Mouse (Mus musculus) erythroblast, adult 5-6 weeks (primary cell): ENCODE measurements around the gene Nab2. TPM values are rescaled to one million over a fixed set of nuclear protein-coding genes. Genes with fewer than 3 reads are reported as not detected.
"Not testable (repeated sequence)": the region's sequence is repeated elsewhere in the genome, so short reads cannot be mapped to it uniquely, and the experiment has no call there.

Experiments
- ATAC-seq: replicated peaks from 2 replicates; pipeline ENCODE4 v1.8.0; 2016; ENCODE audit warnings: moderate number of reproducible peaks, mild to moderate bottlenecking, moderate TSS enrichment, inconsistent platforms; ENCODE audit not compliant: poor library complexity, low FRiP score, severe bottlenecking
- total RNA-seq, 2 experiments: library from RNA; stranded (forward) in 1 of 2; stranded (reverse) in 1 of 2; fragments of 150-400 nt in 1 of 2; fragments of 200-764, 138-1000 nt in 1 of 2; gene quantifications; 2 replicates each; pipeline versions ENCODE4 v1.2.3 to v1.2.4; 2015 to 2017; ENCODE audit warnings: low replicate concordance in 2 of 2

The Nab2 gene
- total RNA-seq, 2 experiments from 2014 or later = 0.60 to 0.96 TPM

DNA sequence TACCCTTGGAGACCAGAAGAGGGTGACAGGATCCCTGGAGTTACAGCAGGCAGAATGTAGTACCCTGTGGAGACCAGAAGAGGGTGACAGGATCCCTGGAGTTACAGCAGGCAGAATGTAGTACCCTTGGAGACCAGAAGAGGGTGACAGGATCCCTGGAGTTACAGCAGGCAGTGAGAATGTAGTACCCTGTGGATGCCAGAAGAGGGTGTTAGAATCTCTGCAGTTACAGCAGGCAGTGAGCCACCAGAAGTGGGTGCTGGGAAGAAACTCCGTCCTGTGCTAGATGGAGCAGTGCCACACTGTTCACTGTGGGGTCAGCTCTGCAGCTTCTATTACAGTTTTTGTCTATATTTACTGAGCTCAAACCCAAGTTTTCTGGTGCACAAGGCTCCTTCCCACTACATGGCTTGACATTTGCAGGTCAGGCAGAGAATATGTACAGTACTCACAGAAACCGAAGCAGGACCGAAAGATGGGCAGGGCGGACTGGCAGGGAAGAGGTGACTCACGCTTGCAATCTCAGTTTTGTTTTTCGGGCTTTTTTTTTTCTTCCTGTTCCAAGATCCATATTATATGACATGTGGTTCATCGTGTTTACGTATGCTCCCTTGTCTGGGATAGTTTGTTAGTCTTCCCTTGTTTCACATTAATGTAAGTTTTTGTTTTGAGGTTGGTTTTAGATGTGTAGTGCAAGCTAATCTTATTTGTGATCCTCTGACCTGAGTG lies 6.6 kb upstream of the Nab2 start:
- peak; percentile 76 for ATAC-seq

- ATAC-seq = no peak
These were observed 5.8 kb upstream of the Nab2 start for GRCm38 (mm10) chr10:127674046-127674655.

- ATAC-seq = no peak
These were observed 2.9 kb upstream of the Nab2 start for GRCm38 (mm10) chr10:127671276-127671675.

DNA sequence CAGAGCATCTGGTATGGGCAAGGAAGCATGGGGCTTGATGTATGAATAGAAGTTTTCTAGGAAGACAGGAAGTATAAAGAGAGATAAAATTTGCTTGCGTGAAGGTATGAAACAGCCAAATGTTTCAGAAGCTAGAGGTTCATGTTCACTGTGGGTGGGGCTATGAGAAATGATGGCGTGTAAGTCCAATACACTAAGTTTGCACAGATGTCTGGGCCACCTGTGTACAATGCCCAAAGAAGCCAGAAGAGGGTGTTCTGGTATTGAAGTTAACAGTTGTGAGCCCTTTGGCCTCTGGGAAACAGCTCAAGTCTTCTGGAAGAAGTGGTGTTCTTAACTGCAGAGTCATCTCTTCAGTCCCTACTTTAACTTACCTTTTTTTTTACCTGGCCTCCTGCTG lies 1.8 kb upstream of the Nab2 start:
- ATAC-seq = no peak

DNA sequence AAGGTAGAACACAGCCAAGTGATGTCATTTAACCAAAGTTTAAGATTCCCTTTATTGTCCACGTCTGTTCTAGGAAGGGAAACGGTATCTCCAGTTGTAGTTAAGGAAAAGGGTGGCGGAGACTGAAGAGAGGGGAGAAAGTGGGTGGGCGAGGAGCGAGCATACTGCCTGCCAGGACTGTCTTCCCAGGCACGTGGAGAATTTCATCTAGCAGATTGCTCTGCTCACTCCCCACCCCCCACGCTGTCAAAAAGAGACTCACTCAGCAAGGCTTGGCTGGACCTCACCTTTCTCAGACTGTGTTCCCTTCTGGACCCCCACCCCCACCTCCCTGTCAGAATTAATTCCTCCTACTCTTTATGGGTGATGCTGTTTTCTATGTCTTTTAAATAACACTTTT lies 802 bp upstream of the Nab2 start:
- ATAC-seq = no peak

GRCm38 (mm10) chr10:127667269-127668092 lies 887 bp downstream of the Nab2 start:
- no peak for ATAC-seq

DNA sequence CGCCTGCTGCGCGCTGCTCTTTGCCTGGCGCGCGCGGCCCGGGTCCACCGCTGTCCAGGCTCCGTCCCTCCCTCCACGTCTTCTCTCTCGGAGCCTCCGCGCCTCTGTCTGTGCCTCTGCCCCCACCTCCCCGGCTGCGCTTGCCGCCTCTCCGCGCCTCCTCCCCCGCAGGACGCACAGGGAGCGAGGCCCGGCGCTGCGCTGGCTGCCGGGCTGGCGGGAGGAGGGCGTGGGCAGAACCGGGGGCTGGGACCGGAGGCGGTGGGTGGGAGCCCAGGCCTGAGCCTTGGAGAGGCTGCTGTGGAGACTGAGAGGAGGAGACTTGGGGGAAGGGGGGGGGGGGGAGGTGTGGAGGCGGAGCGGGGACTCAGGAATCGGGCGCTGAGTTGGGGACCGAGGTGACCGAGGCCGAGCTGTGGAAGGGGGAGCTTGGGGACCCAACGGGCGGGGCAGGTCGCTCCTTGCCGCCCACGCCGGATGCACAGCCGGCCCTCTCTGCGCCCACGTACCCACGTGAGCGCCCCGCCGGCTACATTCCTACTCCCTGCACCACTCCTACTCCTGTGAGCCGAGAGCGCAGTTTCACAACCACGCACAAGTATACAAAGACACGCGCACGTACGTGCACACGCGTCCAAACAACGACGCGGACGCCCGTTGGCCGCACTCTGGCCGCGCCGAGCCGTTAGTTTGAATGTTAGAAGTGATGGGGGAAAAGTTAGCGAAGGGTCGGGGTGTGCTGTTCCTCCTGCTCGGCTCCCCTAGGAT lies 1.7 kb downstream of the Nab2 start, which contains the start of gene Nemp1:
Nemp1 (plus strand) TSS at position 401 of the 768 bp plus-strand sequence.
- ATAC-seq = no peak

- ATAC-seq = no peak
These were observed 2.8 kb downstream of the Nab2 start for GRCm38 (mm10) chr10:127665366-127666181.

DNA sequence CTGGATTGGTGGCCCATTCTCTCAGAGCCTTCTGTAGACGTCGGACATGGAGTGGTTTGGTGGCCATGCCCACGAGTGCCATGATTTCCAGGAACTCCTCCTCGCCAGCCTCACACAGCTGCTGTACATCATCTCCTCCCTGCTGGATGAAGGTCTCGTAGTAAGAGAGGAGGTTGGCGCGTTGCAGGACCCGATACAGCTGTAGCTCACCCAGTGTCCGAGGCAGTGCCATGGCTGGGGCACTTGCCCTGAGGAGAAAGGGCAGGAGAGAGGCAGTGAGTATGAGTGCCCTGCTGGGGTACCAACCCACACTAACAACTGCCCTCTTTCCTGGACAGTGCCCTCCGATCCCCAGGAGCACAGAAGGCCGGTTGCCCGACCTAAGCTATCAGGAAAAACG lies 3.5 kb downstream of the Nab2 start:
- ATAC-seq = no peak

GRCm38 (mm10) chr10:127664166-127664565 lies 4.2 kb downstream of the Nab2 start:
- no peak for ATAC-seq

DNA sequence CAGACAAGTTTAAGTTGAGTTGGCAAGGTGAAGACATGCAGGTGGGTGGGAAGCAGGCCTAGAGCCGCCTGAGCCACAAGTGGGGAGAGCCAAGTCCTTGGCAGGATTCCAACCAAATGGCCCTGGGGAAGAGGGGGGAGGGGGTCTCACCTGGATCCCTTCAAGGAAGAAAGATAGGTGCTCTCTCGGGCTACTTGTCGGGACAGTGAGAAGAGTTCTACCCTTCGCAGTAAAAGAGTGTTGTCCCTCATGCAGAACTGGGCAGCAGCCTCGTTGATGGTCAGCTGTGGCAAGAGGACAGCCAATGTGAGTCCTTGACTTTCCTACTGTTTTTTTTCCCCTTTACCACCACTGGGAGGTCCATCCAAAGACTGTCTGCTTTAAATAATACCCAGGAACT lies 4.8 kb downstream of the Nab2 start:
- no peak for ATAC-seq

- ATAC-seq = no peak
These were observed 5.6 kb downstream of the Nab2 start for GRCm38 (mm10) chr10:127662666-127663253.

GRCm38 (mm10) chr10:127661915-127662663 lies 6.3 kb downstream of the Nab2 start:
- no peak for ATAC-seq

DNA sequence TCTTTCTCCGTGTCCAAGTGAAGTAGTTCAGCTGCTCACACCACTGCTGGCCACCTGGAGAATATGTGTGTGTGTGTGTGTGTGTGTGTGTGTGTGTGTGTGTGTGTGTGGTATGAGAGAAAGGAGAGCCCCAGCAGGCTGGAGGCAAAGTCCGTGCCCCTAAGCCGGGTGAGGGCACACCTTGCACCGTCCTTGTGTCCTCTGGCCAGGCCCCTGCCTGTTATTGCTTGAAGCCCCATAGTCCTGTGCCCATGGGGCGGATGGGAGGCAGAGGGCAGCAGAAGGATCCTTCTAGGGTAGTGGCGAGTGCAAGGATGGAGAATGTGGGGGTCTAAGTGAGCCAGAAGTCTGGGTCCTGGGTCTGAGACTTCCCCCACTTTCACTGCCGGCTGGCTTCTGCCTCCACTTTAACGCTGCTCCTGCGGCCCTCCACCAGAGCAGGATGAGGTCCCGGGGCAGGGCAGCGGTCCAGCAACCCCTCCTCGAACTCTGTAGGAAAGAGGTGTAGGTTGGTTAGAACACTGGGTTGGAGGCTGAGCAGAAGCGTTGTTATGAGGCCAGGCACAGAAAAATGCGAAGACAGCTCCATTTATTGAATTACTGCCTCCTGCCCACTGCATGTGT lies 7.0 kb downstream of the Nab2 start:
- no peak for ATAC-seq

GRCm38 (mm10) chr10:127659551-127659950 lies 8.8 kb downstream of the Nab2 start:
- no peak for ATAC-seq

DNA sequence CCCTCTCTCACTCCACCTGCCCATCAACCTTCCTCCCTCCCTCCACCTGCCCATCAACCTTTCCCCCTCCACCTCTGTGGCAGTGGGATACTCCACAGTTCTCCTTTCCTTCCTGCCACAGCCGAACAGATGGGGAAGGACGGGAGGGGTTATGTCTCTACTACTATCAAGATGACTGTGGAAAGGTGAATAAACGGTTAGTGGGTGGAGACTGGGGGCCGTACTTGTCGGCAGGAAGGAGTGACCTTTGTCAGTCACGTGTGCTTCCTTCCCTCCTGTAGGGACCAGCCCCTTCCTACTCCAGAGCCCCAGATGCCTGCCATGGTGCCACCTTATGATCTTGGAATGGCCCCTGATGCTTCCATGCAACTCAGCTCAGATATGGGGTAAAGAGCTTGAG lies 10.3 kb downstream of the Nab2 start:
- no peak for ATAC-seq

DNA sequence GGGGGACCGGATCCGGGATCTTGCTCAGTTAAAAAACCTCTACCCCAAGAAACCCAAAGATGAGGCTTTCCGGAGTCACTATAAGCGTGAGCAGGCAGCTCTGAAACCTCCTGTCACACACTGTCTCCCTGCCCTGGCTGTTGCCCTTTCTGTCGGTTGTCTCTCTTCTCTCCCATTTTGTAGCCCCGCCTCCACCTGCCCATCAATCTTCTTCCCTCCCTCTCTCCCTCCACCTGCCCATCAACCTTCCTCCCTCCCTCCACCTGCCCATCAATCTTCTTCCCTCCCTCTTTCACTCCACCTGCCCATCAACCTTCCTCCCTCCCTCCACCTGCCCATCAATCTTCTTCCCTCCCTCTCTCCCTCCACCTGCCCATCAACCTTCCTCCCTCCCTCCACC lies 10.8 kb downstream of the Nab2 start:
- ATAC-seq = not testable (repeated sequence)
